Mouse (Mus musculus): Measurements from ENCODE around the gene BB287469. TPM values are rescaled to one million over a fixed set of nuclear protein-coding genes. Genes with fewer than 3 reads are reported as not detected.
"Not testable (repeated sequence)": the region's sequence is repeated elsewhere in the genome, so short reads cannot be mapped to it uniquely, and the experiment has no call there.

BB287469 gene
- polyA plus RNA-seq, 1 experiment from 2014 or later = not detected

- WGBS (ENCODE audit: insufficient replicate concordance) = 74% methylated on average over 2 of the region's 2 CpGs
- not testable (repeated sequence) for H3K36me3 ChIP-seq (replicated peaks; ENCODE audit: insufficient read depth, low read length); ATAC-seq
Measured at GRCm38 (mm10) chr12:87864048-87864447, 47.7 kb downstream of the BB287469 start.

More at GRCm38 (mm10) chr12:87864048-87864447, 47.7 kb downstream of the BB287469 start:
- not testable (repeated sequence) for H3K4me2 ChIP-seq (ENCODE audit: low read depth, low read length); H3K4me1 ChIP-seq (ENCODE audit: insufficient read depth); H3K9ac ChIP-seq (replicated peaks); DNase-seq; H3K4me3 ChIP-seq (ENCODE audit: low read depth, low read length); H3K9me3 ChIP-seq (ENCODE audit: low read length); H3K27ac ChIP-seq (ENCODE audit: low read depth); H3K27me3 ChIP-seq (ENCODE audit: insufficient read depth, low read length)

Other genes with a start within 250 kb of the BB287469 start
- gene Oog1, start 213.9 kb upstream of the BB287469 start, polyA plus RNA-seq (2015; fragmentation: Nextera tagmentation; extraction: Ambion mirVana) = not detected in 2 replicates
- gene Gm4027, start 197.7 kb upstream of the BB287469 start, polyA plus RNA-seq (2015; fragmentation: Nextera tagmentation; extraction: Ambion mirVana) = not detected in 2 replicates
- gene Gm16381, start 172.0 kb upstream of the BB287469 start, polyA plus RNA-seq (2015; fragmentation: Nextera tagmentation; extraction: Ambion mirVana) = not detected in 2 replicates
- not detected in 2 replicates for gene Gm21319, start 40.8 kb upstream of the BB287469 start, polyA plus RNA-seq (2015; fragmentation: Nextera tagmentation; extraction: Ambion mirVana)
- gene Gm21936, start 21.1 kb upstream of the BB287469 start, polyA plus RNA-seq (2015; fragmentation: Nextera tagmentation; extraction: Ambion mirVana) = not detected in 2 replicates
- gene Gm2001, start 25.8 kb downstream of the BB287469 start, polyA plus RNA-seq (2015; fragmentation: Nextera tagmentation; extraction: Ambion mirVana) = not detected in 2 replicates
- not detected in 2 replicates for gene Gm2016, start 57.5 kb downstream of the BB287469 start, polyA plus RNA-seq (2015; fragmentation: Nextera tagmentation; extraction: Ambion mirVana)
- not detected in 2 replicates for gene Gm2022, start 78.8 kb downstream of the BB287469 start, polyA plus RNA-seq (2015; fragmentation: Nextera tagmentation; extraction: Ambion mirVana)
- not detected in 2 replicates for gene Gm2035, start 103.3 kb downstream of the BB287469 start, polyA plus RNA-seq (2015; fragmentation: Nextera tagmentation; extraction: Ambion mirVana)
- gene Gm2042, start 137.5 kb downstream of the BB287469 start, polyA plus RNA-seq (2015; fragmentation: Nextera tagmentation; extraction: Ambion mirVana) = not detected in 2 replicates
- gene Gm2075, start 195.3 kb downstream of the BB287469 start, polyA plus RNA-seq (2015; fragmentation: Nextera tagmentation; extraction: Ambion mirVana) = not detected in 2 replicates
- not detected in 2 replicates for gene Gm6803, start 202.2 kb downstream of the BB287469 start, polyA plus RNA-seq (2015; fragmentation: Nextera tagmentation; extraction: Ambion mirVana)
- not detected in 2 replicates for gene Gm2056, start 210.4 kb downstream of the BB287469 start, polyA plus RNA-seq (2015; fragmentation: Nextera tagmentation; extraction: Ambion mirVana)